Mouse (Mus musculus) forebrain, embryonic 16.5 days (tissue): ENCODE measurements around the gene Ralgps2. TPM values are rescaled to one million over a fixed set of nuclear protein-coding genes. Genes with fewer than 3 reads are reported as not detected.

ENCODE experiments used
- ATAC-seq: fragments of 200-750 bp; cut with Nextera tagmentation; 2 replicates; pipeline ENCODE4 v1.8.0; 2017; ENCODE audit warnings: mild to moderate bottlenecking, moderate library complexity
- H3K27ac ChIP-seq: fragments of 300-500 bp; sonication (generic); 2 replicates; pipeline ENCODE4 v1.5.1; 2014; ENCODE audit warnings: low read length, control low read depth
- H3K27me3 ChIP-seq: fragments of 300-500 bp; sonication (generic); replicated peaks from 2 replicates; pipeline ENCODE4 v1.6.1; 2014; ENCODE audit warnings: low read length; ENCODE audit not compliant: control insufficient read depth, insufficient read depth
- H3K36me3 ChIP-seq: fragments of 300-500 bp; sonication (generic); 2 replicates; pipeline ENCODE4 v1.6.1; 2014; ENCODE audit not compliant: control insufficient read depth, insufficient read depth
- H3K4me1 ChIP-seq: fragments of 300-500 bp; sonication (generic); replicated peaks from 2 replicates; pipeline ENCODE4 v1.6.1; 2014; ENCODE audit warnings: low read length; ENCODE audit not compliant: control insufficient read depth, insufficient read depth
- H3K4me2 ChIP-seq: fragments of 300-500 bp; sonication (generic); 2 replicates; pipeline ENCODE4 v1.6.1; 2014; ENCODE audit warnings: mild to moderate bottlenecking, low read length, control low read depth
- H3K4me3 ChIP-seq: fragments of 300-500 bp; sonication (generic); replicated peaks from 2 replicates; pipeline ENCODE4 v1.5.1; 2014; ENCODE audit warnings: mild to moderate bottlenecking, low read length, control low read depth
- H3K9ac ChIP-seq: fragments of 300-500 bp; sonication (generic); replicated peaks from 2 replicates; pipeline ENCODE4 v1.6.1; 2014; ENCODE audit warnings: low read depth, low read length, control low read depth
- H3K9me3 ChIP-seq: fragments of 300-500 bp; sonication (generic); 2 replicates; pipeline ENCODE4 v1.6.1; 2016; ENCODE audit warnings: low read length; ENCODE audit not compliant: control insufficient read depth
- WGBS: fragments of 180-500 bp; shearing (Covaris S2); extraction: QIAGEN DNeasy Blood & Tissue Kit; methylation state at CpG from one replicate; pipeline ENCODE4 v1.1.7; 2014; 5-methylcytosine and 5-hydroxymethylcytosine counted together
- polyA plus RNA-seq: library from polyadenylated mRNA; unstranded; fragments of >200 nt; fragmentation: Nextera tagmentation; extraction: Ambion mirVana; gene quantifications from 2 replicates; pipeline ENCODE4 v1.2.1, GENCODE M21; 2015

The Ralgps2 gene
- polyA plus RNA-seq, 1 experiment from 2014 or later, result 135 TPM

- WGBS, result 95% methylated on average over 7 of the region's 7 CpGs
- peaks cover 15% of the 10 kb centered on the region for H3K4me1 ChIP-seq
Observed at GRCm38 (mm10) chr1:156775983-156776382, 163.4 kb downstream of the Ralgps2 start.

GRCm38 (mm10) chr1:156775190-156775589 is 164.2 kb downstream of the Ralgps2 start:
- Histone ChIP-seq H3K9ac (no peak overlapping the region), H3K27ac (no peak overlapping the region), H3K4me3 (no peak overlapping the region), H3K27me3 (no peaks in the 10 kb centered on the region), H3K9me3 (no peaks in the 10 kb centered on the region), H3K4me1 (peaks cover 9% of the 10 kb centered on the region), H3K36me3 (no peaks in the 10 kb centered on the region), H3K4me2 (no peak overlapping the region)
- WGBS, result 88% methylated on average over 4 of the region's 4 CpGs
- no peak for ATAC-seq

More at GRCm38 (mm10) chr1:156775983-156776382, 163.4 kb downstream of the Ralgps2 start:
- H3K4me2 ChIP-seq, result no peak overlapping the region
- H3K4me3 ChIP-seq, result no peak overlapping the region
- H3K27me3 ChIP-seq, result no peaks in the 10 kb centered on the region
- ATAC-seq, result no peak
- H3K27ac ChIP-seq, result no peak overlapping the region
- no peaks in the 10 kb centered on the region for H3K36me3 ChIP-seq
- no peak overlapping the region for H3K9ac ChIP-seq
- H3K9me3 ChIP-seq, result no peaks in the 10 kb centered on the region

GRCm38 (mm10) chr1:156770845-156771244 is 168.6 kb downstream of the Ralgps2 start:
- 97% methylated on average over 10 of the region's 10 CpGs for WGBS
- no peak for ATAC-seq
- Histone ChIP-seq H3K4me1 (no peaks in the 10 kb centered on the region), H3K4me2 (no peak overlapping the region), H3K27ac (no peak overlapping the region), H3K27me3 (no peaks in the 10 kb centered on the region), H3K9me3 (0 out of 2 replicates have a peak, but pooled peaks cover 4% of the 10 kb centered on the region), H3K9ac (no peak overlapping the region), H3K36me3 (no peaks in the 10 kb centered on the region), H3K4me3 (no peak overlapping the region)

- WGBS, result 87% methylated on average over 18 of the region's 18 CpGs
- Histone ChIP-seq H3K4me2 (no peak overlapping the region), H3K9ac (no peak overlapping the region), H3K4me1 (no peaks in the 10 kb centered on the region), H3K27me3 (no peaks in the 10 kb centered on the region), H3K36me3 (no peaks in the 10 kb centered on the region), H3K9me3 (0 out of 2 replicates have a peak, but pooled peaks cover 4% of the 10 kb centered on the region), H3K4me3 (no peak overlapping the region), H3K27ac (no peak overlapping the region)
- no peak for ATAC-seq
Observed at GRCm38 (mm10) chr1:156769621-156770297, 169.7 kb downstream of the Ralgps2 start.

- no peak for ATAC-seq
- no peaks in the 10 kb centered on the region for H3K4me1 ChIP-seq
- H3K27ac ChIP-seq, result no peak overlapping the region
- no peak overlapping the region for H3K4me2 ChIP-seq
- WGBS, result 77% methylated on average over 5 of the region's 5 CpGs
- H3K27me3 ChIP-seq, result no peaks in the 10 kb centered on the region
- 0 out of 2 replicates have a peak, but pooled peaks cover 6% of the 10 kb centered on the region for H3K9me3 ChIP-seq
- H3K4me3 ChIP-seq, result no peak overlapping the region
- no peaks in the 10 kb centered on the region for H3K36me3 ChIP-seq
- H3K9ac ChIP-seq, result no peak overlapping the region
Observed at GRCm38 (mm10) chr1:156769163-156769562, 170.3 kb downstream of the Ralgps2 start.

- Histone ChIP-seq H3K4me2 (no peak overlapping the region), H3K9ac (no peak overlapping the region), H3K27me3 (no peaks in the 10 kb centered on the region), H3K9me3 (0 out of 2 replicates have a peak, but pooled peaks cover 6% of the 10 kb centered on the region), H3K27ac (no peak overlapping the region), H3K4me1 (no peaks in the 10 kb centered on the region), H3K36me3 (no peaks in the 10 kb centered on the region), H3K4me3 (no peak overlapping the region)
- 82% methylated on average over 3 of the region's 3 CpGs for WGBS
- no peak for ATAC-seq
Observed at GRCm38 (mm10) chr1:156765311-156765710, 174.1 kb downstream of the Ralgps2 start.

GRCm38 (mm10) chr1:156764584-156764983 is 174.8 kb downstream of the Ralgps2 start:
- WGBS, result 75% methylated on average over 6 of the region's 6 CpGs
- no peak overlapping the region for H3K9ac ChIP-seq
- no peak overlapping the region for H3K4me3 ChIP-seq
- 0 out of 2 replicates have a peak, but pooled peaks cover 6% of the 10 kb centered on the region for H3K9me3 ChIP-seq
- ATAC-seq, result no peak
- H3K4me1 ChIP-seq, result no peaks in the 10 kb centered on the region
- H3K4me2 ChIP-seq, result no peak overlapping the region
- H3K36me3 ChIP-seq, result no peaks in the 10 kb centered on the region
- no peaks in the 10 kb centered on the region for H3K27me3 ChIP-seq
- no peak overlapping the region for H3K27ac ChIP-seq

- Histone ChIP-seq H3K4me1 (no peaks in the 10 kb centered on the region), H3K4me2 (no peak overlapping the region), H3K27ac (no peak overlapping the region), H3K27me3 (no peaks in the 10 kb centered on the region), H3K9ac (no peak overlapping the region), H3K9me3 (0 out of 2 replicates have a peak, but pooled peaks cover 6% of the 10 kb centered on the region), H3K4me3 (no peak overlapping the region), H3K36me3 (no peaks in the 10 kb centered on the region)
- 92% methylated on average over 6 of the region's 6 CpGs for WGBS
- no peak for ATAC-seq
Observed at GRCm38 (mm10) chr1:156763280-156763679, 176.1 kb downstream of the Ralgps2 start.

GRCm38 (mm10) chr1:156761430-156761801 is 178.0 kb downstream of the Ralgps2 start:
- no peaks in the 10 kb centered on the region for H3K36me3 ChIP-seq
- WGBS, result 71% methylated on average over 10 of the region's 10 CpGs
- H3K4me2 ChIP-seq, result no peak overlapping the region
- H3K27ac ChIP-seq, result no peak overlapping the region
- H3K4me3 ChIP-seq, result no peak overlapping the region
- 0 out of 2 replicates have a peak, but pooled peaks cover 2% of the 10 kb centered on the region for H3K9me3 ChIP-seq
- no peaks in the 10 kb centered on the region for H3K4me1 ChIP-seq
- no peak overlapping the region for H3K9ac ChIP-seq
- ATAC-seq, result no peak
- H3K27me3 ChIP-seq, result no peaks in the 10 kb centered on the region
